Mouse (Mus musculus): ENCODE measurements around the gene Alg14.

DNA sequence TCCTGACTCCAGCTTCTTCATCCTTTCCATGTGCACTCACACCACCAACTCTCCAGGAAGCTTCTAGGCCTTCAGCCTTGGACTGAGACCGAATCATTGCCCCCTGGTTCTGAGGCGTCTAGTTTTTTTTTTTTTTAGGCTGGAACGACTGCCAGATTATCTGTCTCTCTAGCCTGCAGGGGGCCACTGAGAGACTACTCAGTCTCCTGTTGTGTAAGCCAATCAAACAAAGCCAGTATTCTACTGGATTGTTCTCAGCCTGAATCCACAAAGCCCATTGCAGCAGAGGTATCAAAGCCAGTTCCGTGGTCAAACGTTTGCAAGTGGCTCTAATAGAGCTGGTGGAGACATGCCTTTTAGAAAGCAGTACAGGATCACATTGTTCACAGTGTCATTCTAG, 111.9 kb downstream of the Alg14 start:
- TF ChIP-seq TAL1 (IDR thresholded peaks at IDR 0.05; ENCODE audit: low read length) (no peak), GATA1 (IDR thresholded peaks at IDR 0.05; ENCODE audit: low read length) (no peak)

All from erythroblast, embryonic 14.5 days (primary cell).